ENCODE assay signal across 14 mouse cellular contexts in the genomic region with DNA sequence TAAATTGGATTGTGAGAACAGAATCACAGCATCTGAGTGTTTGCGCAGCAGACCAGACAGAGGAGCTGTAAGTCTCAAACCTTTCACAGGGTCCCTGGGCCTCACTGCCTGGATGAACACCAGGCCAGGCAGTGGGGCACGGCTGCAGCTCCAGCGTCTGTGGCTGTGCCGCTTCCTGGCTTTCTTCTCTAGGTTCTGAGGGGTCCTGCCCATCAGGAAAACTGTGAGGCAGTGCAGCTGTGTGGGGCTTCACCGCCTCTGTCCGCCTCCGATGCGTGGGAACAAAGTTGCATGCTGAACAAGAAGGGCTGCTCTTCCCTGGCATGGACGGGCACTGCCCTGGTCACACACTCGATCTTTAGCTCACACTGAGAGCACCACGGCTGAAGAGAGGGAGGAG.
A peak's percentile ranks its signal among the peaks of the same experiment; 100 is the strongest.
DNase-seq lines count a peak whose midpoint lies in the region; ATAC-seq and TF ChIP-seq lines count a peak whose summit lies in the region.
"Had no signal": no experiment of that assay in that cellular context is flagged by ENCODE, and none has a peak within 500 bp of the region (broad histone marks: within the 10 kb centered on the region; RNA-seq: fewer than 3 reads in every experiment).

No protein-coding gene starts in this region.

- TF ChIP-seq EP300 in stomach, postnatal 0 days (optimal IDR thresholded peaks at IDR 0.05) = no peak

- no peak for TF ChIP-seq CTCF in intestine, postnatal 0 days (IDR thresholded peaks at IDR 0.05; ENCODE audit: low read depth)
- TF ChIP-seq CTCF in stomach, postnatal 0 days (IDR thresholded peaks at IDR 0.05; ENCODE audit: low read depth) = no peak
- no peak for TF ChIP-seq CTCF in hindbrain, postnatal 0 days (IDR thresholded peaks at IDR 0.05; ENCODE audit: low read depth)

- no peaks in the 10 kb centered on the region for H3K9me3 ChIP-seq in intestine, embryonic 14.5 days (ENCODE audit: control insufficient read depth, low read length)
- no peaks in the 10 kb centered on the region for H3K9me3 ChIP-seq in intestine, postnatal 0 days (ENCODE audit: control insufficient read depth)
- H3K9me3 ChIP-seq in stomach, embryonic 14.5 days (ENCODE audit: control insufficient read depth, low read depth, low read length) = no peaks in the 10 kb centered on the region
- H3K9me3 ChIP-seq in stomach, postnatal 0 days (ENCODE audit: control insufficient read depth, low read length) = no peaks in the 10 kb centered on the region
- no peaks in the 10 kb centered on the region for H3K9me3 ChIP-seq in hindbrain, postnatal 0 days (ENCODE audit: low read length)
- H3K9me3 ChIP-seq: embryonic facial prominence, embryonic 13.5 days; forebrain, embryonic 15.5 days had no signal

- H3K9ac ChIP-seq in intestine, embryonic 14.5 days (ENCODE audit: low read length) = no peak overlapping the region
- H3K9ac ChIP-seq in intestine, postnatal 0 days (ENCODE audit: low read depth, low read length) = no peak overlapping the region
- H3K9ac ChIP-seq in stomach, embryonic 14.5 days (replicated peaks; ENCODE audit: low read depth, low read length) = no peak overlapping the region
- no peak overlapping the region for H3K9ac ChIP-seq in stomach, postnatal 0 days (ENCODE audit: low read length)
- H3K9ac ChIP-seq in hindbrain, postnatal 0 days (replicated peaks; ENCODE audit: low read length) = no peak overlapping the region
- H3K9ac ChIP-seq: embryonic facial prominence, embryonic 13.5 days; forebrain, embryonic 15.5 days; liver, embryonic 14.5 days had no signal

- H3K4me2 ChIP-seq in intestine, embryonic 14.5 days (ENCODE audit: low read length) = 0 out of 2 replicates have a peak overlapping the region, but pooled peaks have one; percentile 1
- no peak overlapping the region; the same call in 1 of the 2 replicates for H3K4me2 ChIP-seq in intestine, postnatal 0 days (replicated peaks; ENCODE audit: low read depth)
- no peak overlapping the region for H3K4me2 ChIP-seq in stomach, embryonic 14.5 days (replicated peaks; ENCODE audit: low read depth, low read length)
- H3K4me2 ChIP-seq in stomach, postnatal 0 days (replicated peaks; ENCODE audit: low read depth) = no peak overlapping the region
- no peak overlapping the region for H3K4me2 ChIP-seq in hindbrain, postnatal 0 days (ENCODE audit: low read depth, low read length)
- H3K4me2 ChIP-seq: embryonic facial prominence, embryonic 13.5 days; forebrain, embryonic 15.5 days had no signal

- H3K36me3 ChIP-seq in intestine, embryonic 14.5 days (ENCODE audit: control insufficient read depth, insufficient read depth, low read length) = peaks cover 18% of the 10 kb centered on the region
- H3K36me3 ChIP-seq in intestine, postnatal 0 days (ENCODE audit: control insufficient read depth, insufficient read depth) = peaks cover 22% of the 10 kb centered on the region
- no peaks in the 10 kb centered on the region for H3K36me3 ChIP-seq in stomach, embryonic 14.5 days (ENCODE audit: control insufficient read depth, insufficient read depth, low read length)
- no peaks in the 10 kb centered on the region for H3K36me3 ChIP-seq in stomach, postnatal 0 days (ENCODE audit: control insufficient read depth, insufficient read depth, low read length)
- H3K36me3 ChIP-seq in hindbrain, postnatal 0 days (ENCODE audit: insufficient read depth, low read length) = peaks cover 10% of the 10 kb centered on the region

- no peak for DNase-seq in intestine, embryonic 14.5 days (ENCODE audit: low spot score)
- no peak for DNase-seq in stomach, postnatal 0 days (ENCODE audit: low spot score)
- no peak for DNase-seq in hindbrain, postnatal 0 days (ENCODE audit: low spot score)
- no peak for DNase-seq in gastrocnemius, adult 8-10 months (ENCODE audit: low spot score in 2 of 2)
- no peak for DNase-seq in cerebellum, postnatal 14 days
- DNase-seq: adrenal gland, adult 2 months; cerebellum, adult 9-10 months; thymus, postnatal 36 days had no signal

- H3K4me3 ChIP-seq in intestine, embryonic 14.5 days (ENCODE audit: low read depth, low read length) = no peak overlapping the region
- H3K4me3 ChIP-seq in intestine, postnatal 0 days (ENCODE audit: low read depth, low read length) = no peak overlapping the region
- no peak overlapping the region for H3K4me3 ChIP-seq in stomach, embryonic 14.5 days (ENCODE audit: low read depth, low read length)
- no peak overlapping the region for H3K4me3 ChIP-seq in stomach, postnatal 0 days (ENCODE audit: low read depth, low read length)
- H3K4me3 ChIP-seq in hindbrain, postnatal 0 days (ENCODE audit: low read length) = no peak overlapping the region
- H3K4me3 ChIP-seq: embryonic facial prominence, embryonic 13.5 days; forebrain, embryonic 15.5 days had no signal

- ATAC-seq in intestine, embryonic 14.5 days (replicated peaks; ENCODE audit: low FRiP score, low TSS enrichment, low read depth) = no peak
- no peak for ATAC-seq in intestine, postnatal 0 days
- ATAC-seq in stomach, embryonic 14.5 days (ENCODE audit: insufficient number of reproducible peaks, insufficient read depth, low FRiP score, low read depth) = 0 out of 2 replicates have a peak, but pooled peaks have one; percentile 4
- ATAC-seq in stomach, postnatal 0 days (ENCODE audit: low FRiP score, low TSS enrichment) = no peak
- ATAC-seq in hindbrain, postnatal 0 days = no peak
- ATAC-seq: forebrain, embryonic 15.5 days; midbrain, embryonic 16.5 days had no signal

- peaks cover 30% of the 10 kb centered on the region for H3K4me1 ChIP-seq in intestine, embryonic 14.5 days (replicated peaks; ENCODE audit: control insufficient read depth, insufficient read depth, low read length)
- 0 out of 2 replicates have a peak, but pooled peaks cover 6% of the 10 kb centered on the region for H3K4me1 ChIP-seq in intestine, postnatal 0 days (replicated peaks; ENCODE audit: control insufficient read depth, insufficient read depth, low read length)
- H3K4me1 ChIP-seq in stomach, embryonic 14.5 days (ENCODE audit: control insufficient read depth, insufficient read depth, low read length) = peaks cover 19% of the 10 kb centered on the region; the same call in 1 of the 2 replicates
- H3K4me1 ChIP-seq in stomach, postnatal 0 days (replicated peaks; ENCODE audit: control insufficient read depth, insufficient read depth) = no peaks in the 10 kb centered on the region
- peaks cover 14% of the 10 kb centered on the region for H3K4me1 ChIP-seq in hindbrain, postnatal 0 days (ENCODE audit: insufficient read depth, low read length)

- H3K27ac ChIP-seq in intestine, embryonic 14.5 days (ENCODE audit: low read depth) = peak overlapping the region; percentile 10; the same call in 1 of the 2 replicates
- no peak overlapping the region; the same call in 1 of the 2 replicates for H3K27ac ChIP-seq in intestine, postnatal 0 days (ENCODE audit: low read depth, low read length)
- H3K27ac ChIP-seq in stomach, embryonic 14.5 days (ENCODE audit: low read length) = no peak overlapping the region
- no peak overlapping the region for H3K27ac ChIP-seq in stomach, postnatal 0 days (replicated peaks)
- peak overlapping the region; percentile 83; the same call in 1 of the 2 replicates for H3K27ac ChIP-seq in hindbrain, postnatal 0 days
- H3K27ac ChIP-seq: embryonic facial prominence, embryonic 13.5 days; forebrain, embryonic 15.5 days; liver, embryonic 14.5 days had no signal

- 44% methylated on average over 11 of the region's 11 CpGs for WGBS in intestine, embryonic 14.5 days
- 63% methylated on average over 11 of the region's 11 CpGs for WGBS in intestine, postnatal 0 days
- WGBS in stomach, embryonic 14.5 days = 57% methylated on average over 11 of the region's 11 CpGs
- WGBS in stomach, postnatal 0 days = 69% methylated on average over 11 of the region's 11 CpGs
- 61% methylated on average over 11 of the region's 11 CpGs for WGBS in hindbrain, postnatal 0 days

- H3K27me3 ChIP-seq in intestine, embryonic 14.5 days (replicated peaks; ENCODE audit: control insufficient read depth, insufficient read depth, low read length) = no peaks in the 10 kb centered on the region
- no peaks in the 10 kb centered on the region for H3K27me3 ChIP-seq in intestine, postnatal 0 days (replicated peaks; ENCODE audit: control insufficient read depth, insufficient read depth, low read length)
- no peaks in the 10 kb centered on the region for H3K27me3 ChIP-seq in stomach, embryonic 14.5 days (ENCODE audit: control insufficient read depth, insufficient read depth, low read length)
- no peaks in the 10 kb centered on the region for H3K27me3 ChIP-seq in stomach, postnatal 0 days (ENCODE audit: control insufficient read depth, insufficient read depth, low read length)
- H3K27me3 ChIP-seq in hindbrain, postnatal 0 days (ENCODE audit: insufficient read depth, low read length) = no peaks in the 10 kb centered on the region
- H3K27me3 ChIP-seq: embryonic facial prominence, embryonic 13.5 days; forebrain, embryonic 15.5 days had no signal

Comparison
In these comparisons a context has a peak if more than half of its experiments do, and no peak if none do; other contexts are left out.
1. H3K27ac ChIP-seq: peak in intestine, embryonic 14.5 days (single experiment) and hindbrain, postnatal 0 days (single experiment); none in intestine, postnatal 0 days (single experiment), stomach, embryonic 14.5 days (single experiment) and stomach, postnatal 0 days (single experiment).